Mouse (Mus musculus) erythroblast, embryonic 14.5 days (primary cell): Measurements from ENCODE around the gene Nrip1.

Experiments used
- GATA1 ChIP-seq: IDR thresholded peaks from 2 replicates; pipeline ENCODE4 v1.6.1; 2012; ENCODE audit warnings: low read length, inconsistent platforms, mixed read lengths
- TAL1 ChIP-seq: IDR thresholded peaks from 3 replicates; pipeline ENCODE4 v1.6.1; 2012; ENCODE audit warnings: low read length, inconsistent platforms, mixed read lengths

DNA sequence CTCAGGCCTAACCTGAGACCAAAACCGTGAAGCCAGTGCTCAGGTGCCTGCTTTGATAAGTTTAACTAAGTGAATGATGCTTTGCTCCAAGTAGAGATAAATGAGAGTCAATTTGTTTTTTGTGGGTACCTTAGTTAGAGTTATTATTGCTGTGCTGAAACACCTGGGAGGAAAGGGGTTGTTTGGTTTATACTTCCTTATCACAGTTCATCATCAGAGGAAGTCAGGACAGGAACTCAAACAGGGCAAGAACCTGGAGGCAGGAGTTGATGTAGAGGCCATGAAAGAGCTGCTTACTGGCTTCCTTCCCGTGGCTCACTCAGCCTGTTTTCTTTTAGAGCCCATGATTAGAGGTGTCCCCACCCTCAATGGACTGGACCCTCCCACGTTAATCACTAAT lies 89.8 kb downstream of the Nrip1 start:
- no peak for TF ChIP-seq GATA1
- TF ChIP-seq TAL1: no peak
